Mouse (Mus musculus) MEL (cell line): Measurements from ENCODE around the gene Tex13b. TPM values are rescaled to one million over a fixed set of nuclear protein-coding genes. Genes with fewer than 3 reads are reported as not detected.

Experiments used
- DNase-seq: peaks from one replicate; pipeline ENCODE4 v3.0.0; 2011; ENCODE audit warnings: low read depth, low spot score
- H3K27ac ChIP-seq: 2 replicates; pipeline ENCODE4 v1.5.1; 2012; ENCODE audit warnings: low read depth, mild to moderate bottlenecking, control low read depth, low read length, moderate library complexity; ENCODE audit not compliant: control insufficient read depth
- H3K27me3 ChIP-seq, 2 experiments: fragments of 150-350 bp in 1 of 2; sonication (generic) in 1 of 2; 2 replicates each; pipeline ENCODE4 v1.6.1; 2012; ENCODE audit warnings: low read length in 2 of 2, mild to moderate bottlenecking in 2 of 2, improper control_type of control experiment in 1 of 2, moderate library complexity in 1 of 2; ENCODE audit not compliant: insufficient read depth in 2 of 2, control insufficient read depth in 1 of 2
- H3K36me3 ChIP-seq, 2 experiments: 2 replicates each; pipeline ENCODE4 v1.6.1; 2012 to 2014; ENCODE audit warnings: low read length in 2 of 2, improper control_type of control experiment in 1 of 2, inconsistent platforms in 1 of 2, mild to moderate bottlenecking in 1 of 2; ENCODE audit not compliant: insufficient read depth in 2 of 2, control insufficient read depth in 1 of 2
- H3K4me1 ChIP-seq, 2 experiments: fragments of 150-350 bp in 1 of 2; sonication (generic) in 1 of 2; 2 replicates each; pipeline ENCODE4 v1.6.1; 2012; ENCODE audit warnings: low read length in 2 of 2, improper control_type of control experiment in 1 of 2, mild to moderate bottlenecking in 1 of 2; ENCODE audit not compliant: insufficient read depth in 2 of 2, control insufficient read depth in 1 of 2
- H3K4me3 ChIP-seq, 2 experiments: fragments of 150-350 bp in 1 of 2; sonication (generic) in 1 of 2; 2 replicates each; pipeline ENCODE4 v1.5.1; 2012; ENCODE audit warnings: low read depth in 2 of 2, low read length in 2 of 2, mild to moderate bottlenecking in 2 of 2, moderate library complexity in 2 of 2, control low read depth in 1 of 2, improper control_type of control experiment in 1 of 2; ENCODE audit not compliant: control insufficient read depth in 1 of 2, insufficient read depth in 1 of 2
- H3K79me2 ChIP-seq: 2 replicates; pipeline ENCODE4 v1.6.1; 2012; ENCODE audit warnings: mild to moderate bottlenecking, low read length, moderate library complexity; ENCODE audit not compliant: control insufficient read depth, poor library complexity, insufficient read depth
- H3K9ac ChIP-seq: 2 replicates; pipeline ENCODE4 v1.6.1; 2012; ENCODE audit warnings: low read depth, mild to moderate bottlenecking, control low read depth, low read length, moderate library complexity; ENCODE audit not compliant: control insufficient read depth, poor library complexity, severe bottlenecking
- H3K9me3 ChIP-seq: fragments of 150-350 bp; sonication (generic); replicated peaks from 2 replicates; pipeline ENCODE4 v1.6.1; 2012; ENCODE audit warnings: mild to moderate bottlenecking, low read length, improper control_type of control experiment, moderate library complexity; ENCODE audit not compliant: insufficient read depth
- ELF1 ChIP-seq: IDR thresholded peaks from 2 replicates; pipeline ENCODE4 v1.6.1; 2014; ENCODE audit warnings: low read depth, mild to moderate bottlenecking, inconsistent platforms, low read length, improper control_type of control experiment, moderate library complexity
- EP300 ChIP-seq, 2 experiments: IDR thresholded peaks; 2 replicates each; pipeline ENCODE4 v1.6.1; 2011; ENCODE audit warnings: improper control_type of control experiment in 2 of 2, low read length in 2 of 2, low read depth in 1 of 2, mild to moderate bottlenecking in 1 of 2
- ETS1 ChIP-seq: IDR thresholded peaks from 2 replicates; pipeline ENCODE4 v1.6.1; 2012; ENCODE audit warnings: low read depth, mild to moderate bottlenecking, inconsistent platforms, low read length, improper control_type of control experiment, moderate library complexity
- JUND ChIP-seq: IDR thresholded peaks from 2 replicates; pipeline ENCODE4 v1.6.1; 2011; ENCODE audit warnings: low read depth, mild to moderate bottlenecking, improper control_type of control experiment, low read length
- KAT2A ChIP-seq: conservative IDR thresholded peaks from 2 replicates; pipeline ENCODE4 v1.6.1; 2012; ENCODE audit warnings: low read depth, low read length, improper control_type of control experiment, inconsistent platforms
- MAFK ChIP-seq: IDR thresholded peaks from 2 replicates; pipeline ENCODE4 v1.6.1; 2011; ENCODE audit warnings: low read depth, mild to moderate bottlenecking, low read length, improper control_type of control experiment, borderline replicate concordance
- MEF2A ChIP-seq: IDR thresholded peaks from 2 replicates; pipeline ENCODE4 v1.6.1; 2014; ENCODE audit warnings: low read depth, mild to moderate bottlenecking, inconsistent platforms, low read length, improper control_type of control experiment; ENCODE audit not compliant: poor library complexity, insufficient replicate concordance, severe bottlenecking; ENCODE audit errors: extremely low read depth
- MYB ChIP-seq: IDR thresholded peaks from 2 replicates; pipeline ENCODE4 v1.6.1; 2011; ENCODE audit warnings: mild to moderate bottlenecking, low read depth, low read length, improper control_type of control experiment
- MYC ChIP-seq: IDR thresholded peaks from 2 replicates; pipeline ENCODE4 v1.6.1; 2011; ENCODE audit warnings: low read depth, mild to moderate bottlenecking, low read length, improper control_type of control experiment, moderate library complexity
- NELFE ChIP-seq: IDR thresholded peaks from 2 replicates; pipeline ENCODE4 v1.6.1; 2011; ENCODE audit warnings: low read depth, low read length, improper control_type of control experiment
- POLR2A ChIP-seq, 2 experiments: IDR thresholded peaks; 2 replicates each; pipeline ENCODE4 v1.6.1; 2011 to 2012; ENCODE audit warnings: low read length in 2 of 2, mild to moderate bottlenecking in 2 of 2, control low read depth in 1 of 2, improper control_type of control experiment in 1 of 2, low read depth in 1 of 2, moderate library complexity in 1 of 2; ENCODE audit not compliant: control insufficient read depth in 1 of 2, insufficient read depth in 1 of 2, poor library complexity in 1 of 2
- RAD21 ChIP-seq: IDR thresholded peaks from 2 replicates; pipeline ENCODE4 v1.6.1; 2011; ENCODE audit warnings: mild to moderate bottlenecking, low read depth, low read length, improper control_type of control experiment
- RCOR1 ChIP-seq: IDR thresholded peaks from 2 replicates; pipeline ENCODE4 v1.6.1; 2012; ENCODE audit warnings: low read depth, mild to moderate bottlenecking, inconsistent platforms, low read length, improper control_type of control experiment
- SIN3A ChIP-seq: IDR thresholded peaks from 2 replicates; pipeline ENCODE4 v1.6.1; 2012; ENCODE audit warnings: low read length, improper control_type of control experiment, inconsistent platforms
- SMC3 ChIP-seq: IDR thresholded peaks from 2 replicates; pipeline ENCODE4 v1.6.1; 2011; ENCODE audit warnings: low read depth, low read length, improper control_type of control experiment
- UBTF ChIP-seq: IDR thresholded peaks from 2 replicates; pipeline ENCODE4 v1.6.1; 2012; ENCODE audit warnings: low read depth, mild to moderate bottlenecking, inconsistent platforms, low read length, improper control_type of control experiment, moderate library complexity, borderline replicate concordance; ENCODE audit not compliant: insufficient read depth
- polyA plus RNA-seq, 2 experiments: library from polyadenylated mRNA; stranded (reverse) in 1 of 2; unstranded in 1 of 2; fragments of >175 nt in 1 of 2; fragments of >200 nt in 1 of 2; gene quantifications; 2 replicates each; pipeline versions ENCODE4 v1.2.1 to v1.2.4; 2012; ENCODE audit warnings: low replicate concordance in 2 of 2, low read depth in 1 of 2; ENCODE audit not compliant: insufficient read length in 2 of 2, insufficient read depth in 1 of 2, missing spikeins in 1 of 2
- total RNA-seq: library from RNA; depleted of rRNA; stranded (reverse); fragments of 300-350 nt; gene quantifications from 2 replicates; pipeline ENCODE4 v1.2.3, GENCODE M21; 2012; rRNA removed

Tex13b gene
- total and polyA plus RNA-seq, 3 experiments = not detected

- no peaks in the 10 kb centered on the region for H3K4me1 ChIP-seq
Observed at GRCm38 (mm10) chrX:140805340-140805739, 7.9 kb downstream of the Tex13b start.

GRCm38 (mm10) chrX:140769794-140770193 is 43.4 kb downstream of the Tex13b start:
- TF ChIP-seq MYC = no peak
- no peak for TF ChIP-seq SIN3A
- no peak for TF ChIP-seq ETS1
- no peak for TF ChIP-seq JUND
- no peak for TF ChIP-seq MEF2A
- no peak for TF ChIP-seq KAT2A
- no peak for TF ChIP-seq EP300 (IDR thresholded peaks at IDR 0.05; ENCODE audit: low read depth in 1 of 2, low read length in 2 of 2)
- no peak for TF ChIP-seq NELFE
- TF ChIP-seq RAD21 = no peak
- TF ChIP-seq POLR2A (IDR thresholded peaks at IDR 0.05; ENCODE audit: control insufficient read depth in 1 of 2, insufficient read depth in 1 of 2, low read depth in 1 of 2, low read length in 2 of 2, poor library complexity in 1 of 2) = no peak
- no peak for TF ChIP-seq MAFK
- TF ChIP-seq RCOR1 = no peak
- no peak for TF ChIP-seq ELF1
- Histone ChIP-seq H3K27ac (no peak overlapping the region), H3K27me3 (peaks cover 0 to 2% of the 10 kb centered on the region in 2 experiments), H3K4me1 (no peaks in the 10 kb centered on the region), H3K9ac (no peak overlapping the region), H3K9me3 (no peaks in the 10 kb centered on the region), H3K4me3 (no peak overlapping the region), H3K79me2 (no peaks in the 10 kb centered on the region), H3K36me3 (no peaks in the 10 kb centered on the region)
- DNase-seq = no peak

More at GRCm38 (mm10) chrX:140805340-140805739, 7.9 kb downstream of the Tex13b start:
- TF ChIP-seq MAFK (no peak), MYB (no peak), MYC (no peak), JUND (no peak), MEF2A (no peak), SMC3 (no peak), UBTF (no peak)
- TF ChIP-seq, all 39 proteins: peak for 0
- Histone ChIP-seq H3K36me3 (no peaks in the 10 kb centered on the region), H3K9ac (no peak overlapping the region), H3K9me3 (no peaks in the 10 kb centered on the region), H3K27me3 (peaks cover 0 to 5% of the 10 kb centered on the region in 2 experiments; a peak in 3 of 4 replicates), H3K27ac (no peak overlapping the region), H3K4me3 (no peak overlapping the region), H3K79me2 (no peaks in the 10 kb centered on the region)
- no peak for DNase-seq

Other genes starting within 250 kb of the Tex13b start
- gene Tsc22d3, start 212.8 kb downstream of the Tex13b start, total RNA-seq = 29.5 and 35.9 TPM in 2 replicates
- 10 to 100 TPM in 1 of 2 experiments, not detected in 1; 32.7 TPM for gene Tsc22d3, start 212.8 kb downstream of the Tex13b start, polyA plus RNA-seq
- gene Mid2, start 148.8 kb downstream of the Tex13b start, total RNA-seq = not detected in 2 replicates
- gene Mid2, start 148.8 kb downstream of the Tex13b start, polyA plus RNA-seq = not detected
- not detected in 2 replicates for gene Vsig1, start 94.2 kb upstream of the Tex13b start, total RNA-seq
- gene Vsig1, start 94.2 kb upstream of the Tex13b start, polyA plus RNA-seq = not detected
- 49.9 and 53.2 TPM in 2 replicates for gene Psmd10, start 143.3 kb upstream of the Tex13b start, total RNA-seq
- gene Psmd10, start 143.3 kb upstream of the Tex13b start, polyA plus RNA-seq = 10 to 100 TPM in 1 of 2 experiments, not detected in 1; 48.8 TPM
- 20.7 and 21.1 TPM in 2 replicates for gene Atg4a, start 143.5 kb upstream of the Tex13b start, total RNA-seq
- gene Atg4a, start 143.5 kb upstream of the Tex13b start, polyA plus RNA-seq = 10 to 100 TPM in 1 of 2 experiments, not detected in 1; 16.3 TPM